Mouse (Mus musculus): ENCODE results near the gene Ninj1. TPM values are rescaled to one million over a fixed set of nuclear protein-coding genes. Genes with fewer than 3 reads are reported as not detected.

Gene Ninj1
- polyA plus RNA-seq, 2 experiments = 61.5 to 67.4 TPM

DNA sequence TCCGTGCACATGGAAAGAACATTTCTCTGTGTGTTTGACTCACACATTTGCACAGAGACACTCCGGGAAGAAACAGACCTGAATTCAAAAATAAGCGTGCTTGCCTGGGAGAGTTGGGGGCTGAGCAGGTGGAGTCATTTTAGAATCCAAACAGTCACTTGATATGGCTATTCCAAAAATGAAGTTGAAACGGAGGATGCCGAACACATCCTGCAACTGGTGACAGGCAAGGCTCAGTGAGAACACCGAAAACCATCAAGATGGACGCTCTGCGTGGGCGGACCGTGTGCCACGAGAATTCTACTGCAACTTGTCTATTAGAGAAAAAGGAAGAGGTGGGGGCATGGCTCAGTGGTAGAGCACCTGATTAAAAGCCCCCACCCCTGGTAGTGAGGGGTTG, 16.7 kb upstream of the Ninj1 start:
- no peaks in the 10 kb centered on the region for H3K9me3 ChIP-seq (ENCODE audit: control insufficient read depth, low read length)
- WGBS = 89% methylated on average over 11 of the region's 11 CpGs
- no peak overlapping the region for H3K4me2 ChIP-seq (replicated peaks; ENCODE audit: low read depth, low read length, severe bottlenecking)
- no peak overlapping the region for H3K27ac ChIP-seq (replicated peaks; ENCODE audit: low read depth, low read length)
- DNase-seq (ENCODE audit: low spot score) (no peak), ATAC-seq (ENCODE audit: low FRiP score, low read depth) (no peak)
- peaks cover 7% of the 10 kb centered on the region for H3K4me1 ChIP-seq (ENCODE audit: control insufficient read depth, insufficient read depth, low read length)
- no peaks in the 10 kb centered on the region for H3K36me3 ChIP-seq (ENCODE audit: control insufficient read depth, insufficient read depth, low read length)
- no peaks in the 10 kb centered on the region for H3K27me3 ChIP-seq (ENCODE audit: control insufficient read depth, insufficient read depth, low read length)
- TF ChIP-seq POLR2A (IDR thresholded peaks at IDR 0.05; ENCODE audit: borderline replicate concordance, extremely low read depth, insufficient read depth, insufficient read length) = no peak
- no peak overlapping the region for H3K4me3 ChIP-seq (replicated peaks; ENCODE audit: low read length)
- no peak overlapping the region for H3K9ac ChIP-seq (ENCODE audit: low read depth, low read length, severe bottlenecking)

DNA sequence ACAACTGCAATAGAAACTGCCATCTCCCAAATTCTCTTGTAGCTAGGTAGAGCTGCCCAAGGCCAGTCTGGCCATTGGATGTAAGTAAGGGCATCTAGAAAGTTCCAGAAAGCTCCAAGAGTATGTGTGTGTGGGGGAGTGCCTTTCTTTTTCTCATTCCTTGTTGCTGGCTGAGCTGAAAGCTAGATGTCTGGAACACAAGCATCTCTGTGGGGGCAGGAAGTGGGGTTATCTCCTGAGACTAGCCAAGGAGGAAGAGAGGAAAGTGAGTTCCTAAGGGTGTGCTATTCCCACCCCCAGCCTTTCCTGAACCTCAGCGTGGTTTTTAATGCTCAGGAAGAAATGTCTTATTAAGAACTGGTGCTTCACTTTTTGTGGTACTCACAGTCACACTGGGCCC, 15.6 kb upstream of the Ninj1 start:
- WGBS = 82% methylated on average over 1 of the region's 1 CpGs
- Histone ChIP-seq H3K9me3 (ENCODE audit: control insufficient read depth, low read length) (no peaks in the 10 kb centered on the region), H3K4me2 (replicated peaks; ENCODE audit: low read depth, low read length, severe bottlenecking) (no peak overlapping the region), H3K9ac (ENCODE audit: low read depth, low read length, severe bottlenecking) (no peak overlapping the region), H3K27me3 (ENCODE audit: control insufficient read depth, insufficient read depth, low read length) (no peaks in the 10 kb centered on the region), H3K27ac (replicated peaks; ENCODE audit: low read depth, low read length) (no peak overlapping the region), H3K4me1 (ENCODE audit: control insufficient read depth, insufficient read depth, low read length) (peaks cover 6% of the 10 kb centered on the region), H3K36me3 (ENCODE audit: control insufficient read depth, insufficient read depth, low read length) (no peaks in the 10 kb centered on the region), H3K4me3 (replicated peaks; ENCODE audit: low read length) (no peak overlapping the region)
- no peak for TF ChIP-seq POLR2A (IDR thresholded peaks at IDR 0.05; ENCODE audit: borderline replicate concordance, extremely low read depth, insufficient read depth, insufficient read length)
- ATAC-seq (ENCODE audit: low FRiP score, low read depth) (no peak), DNase-seq (ENCODE audit: low spot score) (no peak)

DNA sequence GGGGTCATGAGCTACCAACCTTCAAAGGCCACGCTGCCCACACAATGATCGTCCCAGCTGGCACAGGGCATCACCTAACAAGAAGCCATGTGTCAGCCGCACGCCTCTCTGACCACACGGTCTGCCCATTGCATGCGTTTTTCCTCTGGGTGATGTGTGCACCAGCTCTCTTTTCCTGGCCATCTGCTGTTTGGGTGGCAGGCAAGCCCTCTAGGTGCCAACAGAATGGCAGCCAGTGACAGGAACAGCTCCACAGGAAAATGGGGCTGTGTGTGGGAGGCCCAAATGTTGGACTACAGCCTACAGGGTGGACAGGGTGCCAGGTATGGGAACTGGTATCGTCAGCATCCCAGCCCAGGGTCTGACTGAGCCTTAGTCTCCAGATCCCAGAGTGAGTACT, 14.9 kb upstream of the Ninj1 start:
- no peak for TF ChIP-seq POLR2A (IDR thresholded peaks at IDR 0.05; ENCODE audit: borderline replicate concordance, extremely low read depth, insufficient read depth, insufficient read length)
- Histone ChIP-seq H3K27me3 (ENCODE audit: control insufficient read depth, insufficient read depth, low read length) (no peaks in the 10 kb centered on the region), H3K9me3 (ENCODE audit: control insufficient read depth, low read length) (no peaks in the 10 kb centered on the region), H3K27ac (replicated peaks; ENCODE audit: low read depth, low read length) (no peak overlapping the region), H3K4me1 (ENCODE audit: control insufficient read depth, insufficient read depth, low read length) (peaks cover under 1% of the 10 kb centered on the region; the same call in 1 of the 2 replicates), H3K36me3 (ENCODE audit: control insufficient read depth, insufficient read depth, low read length) (no peaks in the 10 kb centered on the region), H3K4me2 (replicated peaks; ENCODE audit: low read depth, low read length, severe bottlenecking) (no peak overlapping the region), H3K9ac (ENCODE audit: low read depth, low read length, severe bottlenecking) (no peak overlapping the region), H3K4me3 (replicated peaks; ENCODE audit: low read length) (no peak overlapping the region)
- ATAC-seq (ENCODE audit: low FRiP score, low read depth) (no peak), DNase-seq (ENCODE audit: low spot score) (no peak)
- 94% methylated on average over 7 of the region's 7 CpGs for WGBS

DNA sequence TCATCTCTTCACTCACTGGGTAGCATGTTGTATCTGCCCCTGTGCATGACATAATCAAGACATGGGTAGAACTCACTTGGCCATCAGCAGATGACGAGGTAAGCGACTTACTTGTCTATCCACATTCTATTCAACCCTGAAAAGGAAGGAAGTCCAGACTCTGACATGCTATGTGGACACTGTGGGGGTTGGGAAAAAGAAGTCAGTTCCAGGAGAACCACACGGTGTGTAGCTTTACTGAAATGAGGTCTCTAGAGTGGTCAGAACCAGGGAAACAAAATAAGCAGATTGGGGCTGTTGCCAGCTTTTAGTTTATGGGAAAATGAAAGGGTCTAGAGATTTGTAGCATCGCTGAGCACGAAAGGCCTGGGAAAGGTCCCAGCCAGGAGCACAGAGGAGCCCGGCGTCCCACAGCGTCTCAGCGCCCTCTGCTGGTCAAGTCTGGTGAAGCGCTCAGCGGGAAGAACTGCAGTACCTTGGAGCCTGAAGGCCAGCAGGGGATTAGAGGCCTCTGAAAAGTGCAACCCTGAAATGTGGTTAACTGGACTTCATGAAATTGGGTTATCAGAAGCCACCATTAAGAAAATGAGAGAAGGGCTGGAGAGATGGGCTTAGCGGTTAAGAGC, 14.2 kb upstream of the Ninj1 start:
- no peaks in the 10 kb centered on the region for H3K27me3 ChIP-seq (ENCODE audit: control insufficient read depth, insufficient read depth, low read length)
- no peak overlapping the region for H3K4me2 ChIP-seq (replicated peaks; ENCODE audit: low read depth, low read length, severe bottlenecking)
- H3K36me3 ChIP-seq (ENCODE audit: control insufficient read depth, insufficient read depth, low read length) = no peaks in the 10 kb centered on the region
- H3K27ac ChIP-seq (replicated peaks; ENCODE audit: low read depth, low read length) = no peak overlapping the region
- no peaks in the 10 kb centered on the region for H3K4me1 ChIP-seq (ENCODE audit: control insufficient read depth, insufficient read depth, low read length)
- WGBS = 7% methylated on average over 12 of the region's 12 CpGs
- no peak for TF ChIP-seq POLR2A (IDR thresholded peaks at IDR 0.05; ENCODE audit: borderline replicate concordance, extremely low read depth, insufficient read depth, insufficient read length)
- ATAC-seq (ENCODE audit: low FRiP score, low read depth) (peak; percentile 77; the same call in 1 of the 2 replicates), DNase-seq (ENCODE audit: low spot score) (peak; percentile 84)
- H3K9ac ChIP-seq (ENCODE audit: low read depth, low read length, severe bottlenecking) = no peak overlapping the region
- H3K4me3 ChIP-seq (replicated peaks; ENCODE audit: low read length) = no peak overlapping the region
- no peaks in the 10 kb centered on the region for H3K9me3 ChIP-seq (ENCODE audit: control insufficient read depth, low read length)

DNA sequence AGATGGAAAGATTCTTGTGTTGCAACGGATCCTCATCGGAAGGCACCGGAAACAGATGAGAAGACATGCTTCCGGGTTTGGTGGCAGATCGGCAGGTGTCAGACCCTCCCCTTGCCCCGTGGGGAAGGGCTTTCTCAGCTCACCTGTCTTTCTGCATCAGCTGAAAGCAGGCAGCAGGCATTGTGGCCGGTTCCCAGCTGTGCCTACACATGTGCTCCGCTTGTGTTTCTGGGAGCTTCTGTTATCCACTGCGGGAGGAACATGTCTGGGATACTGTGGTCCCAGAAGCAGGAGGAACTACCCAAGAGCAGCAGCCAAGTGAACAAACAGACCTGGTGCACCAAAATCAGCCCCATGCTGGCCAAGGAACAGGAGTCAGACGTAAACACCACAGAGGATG, 11.8 kb upstream of the Ninj1 start:
- H3K4me3 ChIP-seq (replicated peaks; ENCODE audit: low read length) = no peak overlapping the region
- no peaks in the 10 kb centered on the region for H3K27me3 ChIP-seq (ENCODE audit: control insufficient read depth, insufficient read depth, low read length)
- no peak overlapping the region for H3K27ac ChIP-seq (replicated peaks; ENCODE audit: low read depth, low read length)
- DNase-seq (ENCODE audit: low spot score) (no peak), ATAC-seq (ENCODE audit: low FRiP score, low read depth) (no peak)
- H3K4me2 ChIP-seq (replicated peaks; ENCODE audit: low read depth, low read length, severe bottlenecking) = no peak overlapping the region
- peaks cover 9% of the 10 kb centered on the region; the same call in 1 of the 2 replicates for H3K4me1 ChIP-seq (ENCODE audit: control insufficient read depth, insufficient read depth, low read length)
- H3K9me3 ChIP-seq (ENCODE audit: control insufficient read depth, low read length) = no peaks in the 10 kb centered on the region
- no peaks in the 10 kb centered on the region for H3K36me3 ChIP-seq (ENCODE audit: control insufficient read depth, insufficient read depth, low read length)
- no peak for TF ChIP-seq POLR2A (IDR thresholded peaks at IDR 0.05; ENCODE audit: borderline replicate concordance, extremely low read depth, insufficient read depth, insufficient read length)
- H3K9ac ChIP-seq (ENCODE audit: low read depth, low read length, severe bottlenecking) = no peak overlapping the region
- WGBS = 72% methylated on average over 10 of the region's 10 CpGs
